Mouse (Mus musculus) colon, adult 2 months (tissue): ENCODE results near the gene 1700024P04Rik. TPM values are rescaled to one million over a fixed set of nuclear protein-coding genes. Genes with fewer than 3 reads are reported as not detected.

Source experiments
- polyA plus RNA-seq: library from polyadenylated mRNA; depleted of rRNA; stranded (reverse); fragments of >200 nt; gene quantifications from 2 replicates; pipeline ENCODE4 v1.2.3, GENCODE M21; 2012; rRNA removed

The 1700024P04Rik gene
- polyA plus RNA-seq: not detected in 2 replicates

GRCm38 (mm10) chr13:98984465-98984864, at the start of gene 1700024P04Rik:
TSS of gene 1700024P04Rik (minus strand) at chr13:98984565.

Other genes with a start within 250 kb of the 1700024P04Rik start
- gene Fcho2, start 169.1 kb downstream of the 1700024P04Rik start, polyA plus RNA-seq: 8.4 and 9.0 TPM in 2 replicates
- 10.3 and 12.1 TPM in 2 replicates for gene Tnpo1, start 58.2 kb downstream of the 1700024P04Rik start, polyA plus RNA-seq
- 0.87 and 1.0 TPM in 2 replicates for gene Zfp366, start 200.3 kb upstream of the 1700024P04Rik start, polyA plus RNA-seq